Mouse (Mus musculus) cerebellum, postnatal 10 days (tissue): ENCODE results near the gene Prtn3.

Experiments
- DNase-seq, 2 experiments: peaks; one replicate each; pipeline ENCODE4 v3.0.0; 2021; ENCODE audit warnings: mixed read lengths in 2 of 2

The Prtn3 gene

DNA sequence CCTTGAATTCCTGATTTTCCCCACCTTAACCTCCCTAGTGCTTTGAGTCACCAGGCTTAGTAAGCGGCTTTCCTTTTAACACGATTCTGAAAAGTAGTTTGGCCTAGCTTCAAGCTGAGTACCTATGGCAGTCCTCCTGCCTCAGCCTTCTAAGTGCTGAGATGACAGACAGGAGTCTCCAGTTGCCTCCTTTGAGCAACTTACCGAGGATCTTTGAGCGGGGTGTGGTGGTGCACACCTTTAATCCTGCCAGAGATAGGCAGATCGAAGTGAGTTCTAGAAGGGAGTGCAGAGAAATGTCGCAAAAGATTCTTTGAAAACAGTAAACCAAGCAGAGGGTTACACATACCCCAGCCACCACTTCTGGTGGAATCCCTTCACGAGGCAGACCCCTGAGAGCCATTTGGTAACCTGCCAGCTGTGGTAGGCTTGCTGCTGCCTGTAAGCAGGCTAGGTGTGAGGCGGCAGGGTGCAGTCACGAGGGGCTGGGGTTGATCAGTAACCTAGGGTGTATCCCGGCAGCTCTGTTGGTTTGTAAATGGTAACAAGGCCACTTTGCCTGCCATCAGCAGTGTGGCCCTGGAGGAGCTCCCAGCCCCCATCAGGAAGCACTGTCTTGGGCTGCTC is 18.6 kb upstream of the Prtn3 start:
- peak; percentile 69 to 71 for DNase-seq

- DNase-seq, result peak; percentile 54
Measured at GRCm38 (mm10) chr10:79856280-79856679, 18.0 kb upstream of the Prtn3 start.

- DNase-seq, result no peak
Measured at GRCm38 (mm10) chr10:79856704-79857451, 17.4 kb upstream of the Prtn3 start.

DNA sequence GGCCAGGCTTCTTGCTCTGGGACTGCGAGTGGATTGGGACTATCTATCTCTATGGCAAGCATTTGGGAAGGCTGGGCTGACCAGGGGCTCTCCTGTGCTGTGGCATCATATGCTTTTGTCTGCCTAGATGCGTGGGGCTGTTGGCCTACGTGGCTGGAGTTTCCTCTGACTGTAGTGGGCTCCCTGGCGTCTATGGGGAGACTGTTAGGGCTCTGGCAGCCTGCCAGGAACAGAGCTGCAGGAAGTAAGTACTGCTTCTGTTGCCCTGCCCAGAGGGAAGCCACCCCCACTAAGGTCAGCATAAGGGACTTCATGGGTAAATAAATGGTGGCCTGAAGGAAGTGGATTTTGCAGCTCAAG is 16.8 kb upstream of the Prtn3 start:
- peak; percentile 67 to 71 for DNase-seq

DNA sequence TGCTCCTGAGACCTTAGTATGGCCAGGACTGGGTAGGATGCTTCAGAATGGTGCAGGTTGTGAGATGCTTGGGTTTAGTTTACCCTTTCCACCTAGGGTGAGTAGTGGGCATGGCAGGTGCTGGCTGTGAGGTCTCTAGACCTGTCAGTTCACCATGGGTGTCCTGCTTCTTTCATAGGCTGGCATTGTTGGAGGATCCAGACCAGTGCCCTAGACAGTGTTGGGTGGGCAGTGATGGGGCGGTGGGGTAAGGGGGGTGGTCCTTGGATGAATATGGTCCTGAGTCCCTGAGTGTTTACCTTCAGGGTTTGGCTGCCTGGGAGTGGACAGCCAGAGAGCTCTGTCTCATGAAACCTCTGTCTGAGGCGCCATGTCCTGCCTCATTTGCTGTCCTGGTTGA is 16.4 kb upstream of the Prtn3 start:
- DNase-seq, result peak in 1 of 2 experiments; percentile 28

- DNase-seq, result peak; percentile 86 to 94
Measured at GRCm38 (mm10) chr10:79858416-79859074, 15.7 kb upstream of the Prtn3 start.

GRCm38 (mm10) chr10:79859116-79859515 is 15.2 kb upstream of the Prtn3 start:
- DNase-seq, result peak; percentile 56 to 66

GRCm38 (mm10) chr10:79860079-79860911 is 14.0 kb upstream of the Prtn3 start:
- no peak for DNase-seq

- DNase-seq, result peak; percentile 74 to 75
Measured at GRCm38 (mm10) chr10:79861230-79862048, 12.8 kb upstream of the Prtn3 start.

DNA sequence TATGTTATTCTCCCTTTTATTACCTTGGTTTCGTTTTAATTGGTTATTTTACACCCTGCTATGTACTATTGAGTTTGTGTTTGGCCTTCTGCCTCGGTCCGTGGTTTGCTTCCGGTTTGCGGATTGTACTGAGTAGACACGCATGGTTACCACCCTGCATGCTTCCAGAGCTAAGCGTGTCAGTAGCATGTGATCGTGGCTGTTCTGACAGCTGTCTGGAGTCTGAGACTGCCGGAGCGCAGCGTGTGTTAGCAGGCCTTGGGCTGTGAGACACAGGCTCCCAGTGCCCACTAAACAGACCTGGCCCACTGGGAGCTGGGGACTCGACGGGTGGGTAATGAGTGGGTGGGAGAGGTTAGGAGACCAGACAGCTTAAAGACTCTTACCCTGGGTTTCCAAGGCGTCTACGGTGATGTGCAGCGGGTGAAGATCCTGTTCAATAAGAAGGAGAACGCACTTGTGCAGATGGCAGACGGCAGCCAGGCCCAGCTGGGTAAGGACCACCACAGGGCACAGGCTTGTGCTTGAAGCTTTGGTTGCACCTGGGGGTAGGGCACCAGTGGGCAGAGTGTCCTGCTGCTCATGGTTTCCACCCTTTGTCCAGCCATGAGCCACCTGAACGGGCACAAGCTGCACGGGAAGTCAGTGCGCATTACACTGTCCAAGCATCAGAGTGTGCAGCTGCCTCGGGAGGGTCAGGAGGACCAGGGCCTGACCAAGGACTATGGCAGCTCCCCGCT is 12.1 kb upstream of the Prtn3 start:
- DNase-seq, result peak; percentile 50 to 55

DNA sequence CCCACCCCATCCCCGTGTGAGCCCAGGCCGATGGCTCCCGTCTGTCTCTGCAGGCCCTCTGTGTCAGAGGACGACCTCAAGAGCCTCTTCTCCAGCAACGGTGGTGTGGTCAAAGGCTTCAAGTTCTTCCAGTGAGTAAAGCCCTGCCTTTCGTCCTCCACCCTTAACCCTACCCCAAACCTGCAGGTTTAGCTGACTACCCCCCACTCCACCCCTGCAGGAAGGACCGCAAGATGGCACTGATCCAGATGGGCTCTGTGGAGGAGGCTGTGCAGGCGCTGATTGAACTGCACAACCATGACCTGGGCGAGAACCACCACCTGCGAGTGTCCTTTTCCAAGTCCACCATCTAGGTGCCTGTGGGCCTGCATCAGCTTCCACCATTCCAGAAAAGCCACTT is 11.4 kb upstream of the Prtn3 start:
- peak; percentile 66 to 71 for DNase-seq

DNA sequence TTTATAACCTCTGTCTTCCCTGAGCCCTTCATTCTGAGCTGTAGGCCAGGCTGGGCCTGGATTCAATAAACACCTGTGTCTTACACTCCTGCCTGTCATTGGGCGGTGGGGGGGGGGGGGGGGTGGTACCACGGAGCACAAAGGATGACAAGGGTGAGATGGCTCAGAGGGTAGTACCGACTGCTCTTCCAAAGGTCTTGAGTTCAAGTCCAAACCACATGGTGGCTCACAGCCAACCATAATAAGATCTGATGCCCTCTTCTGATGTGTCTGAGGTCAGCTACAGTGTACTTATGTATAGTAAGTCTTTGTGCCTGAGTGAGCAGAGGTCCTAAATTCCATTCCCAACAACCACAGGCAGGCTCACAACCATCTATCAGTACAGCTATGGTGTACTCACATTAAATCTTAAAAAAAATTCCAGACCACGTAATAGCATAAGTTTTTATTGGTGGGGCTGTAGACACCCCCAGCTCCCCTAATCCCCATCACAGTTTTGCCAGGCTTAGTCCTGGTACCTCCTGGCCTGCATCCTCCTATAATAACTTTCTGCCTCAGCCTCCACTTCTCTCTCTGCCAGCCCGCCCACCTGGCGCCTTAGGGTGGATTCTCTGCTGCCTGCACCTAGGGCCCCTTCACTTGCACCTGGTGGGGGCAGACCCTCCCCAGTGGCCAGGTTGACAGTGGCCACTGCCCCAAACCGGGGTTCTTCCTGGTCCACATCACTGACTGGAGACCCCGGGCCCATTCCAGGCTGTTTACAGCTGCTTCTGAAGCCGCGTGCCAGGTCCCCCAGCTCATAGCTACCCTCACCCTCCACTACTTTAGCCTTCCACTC is 9.7 kb upstream of the Prtn3 start:
- DNase-seq, result peak; percentile 34 to 61

- peak in 1 of 2 experiments; percentile 56 for DNase-seq
Measured at GRCm38 (mm10) chr10:79865189-79865601, 9.1 kb upstream of the Prtn3 start.

- peak; percentile 44 to 47 for DNase-seq
Measured at GRCm38 (mm10) chr10:79865801-79866295, 8.4 kb upstream of the Prtn3 start.

GRCm38 (mm10) chr10:79866601-79867000 is 7.7 kb upstream of the Prtn3 start:
- peak; percentile 25 to 36 for DNase-seq

- DNase-seq, result no peak
Measured at GRCm38 (mm10) chr10:79871845-79872244, 2.4 kb upstream of the Prtn3 start.

GRCm38 (mm10) chr10:79872862-79873261 is 1.4 kb upstream of the Prtn3 start:
- DNase-seq, result peak; percentile 43 to 61

DNA sequence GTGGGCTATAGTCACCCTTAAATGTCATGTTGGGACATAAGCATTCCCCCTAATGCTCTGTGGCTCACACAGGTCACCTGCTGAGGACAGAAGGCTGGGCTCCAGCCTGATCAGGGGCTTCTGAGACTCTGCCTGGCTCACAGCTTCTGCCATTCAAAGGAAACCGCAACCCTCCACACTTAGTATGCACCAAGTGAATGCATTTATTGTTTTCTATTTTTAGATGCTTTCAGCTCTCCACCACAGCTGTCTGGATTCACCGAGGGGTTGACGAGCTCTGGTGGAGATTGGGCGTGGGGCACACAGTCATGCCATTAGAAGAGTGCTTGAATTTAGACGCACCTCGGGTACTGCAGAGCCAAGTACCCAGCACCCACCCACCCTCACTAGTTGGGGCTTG is 963 bp upstream of the Prtn3 start:
- DNase-seq, result peak in 1 of 2 experiments; percentile 36

- DNase-seq, result peak in 1 of 2 experiments; percentile 39
Measured at GRCm38 (mm10) chr10:79873715-79874289, 474 bp upstream of the Prtn3 start.

DNA sequence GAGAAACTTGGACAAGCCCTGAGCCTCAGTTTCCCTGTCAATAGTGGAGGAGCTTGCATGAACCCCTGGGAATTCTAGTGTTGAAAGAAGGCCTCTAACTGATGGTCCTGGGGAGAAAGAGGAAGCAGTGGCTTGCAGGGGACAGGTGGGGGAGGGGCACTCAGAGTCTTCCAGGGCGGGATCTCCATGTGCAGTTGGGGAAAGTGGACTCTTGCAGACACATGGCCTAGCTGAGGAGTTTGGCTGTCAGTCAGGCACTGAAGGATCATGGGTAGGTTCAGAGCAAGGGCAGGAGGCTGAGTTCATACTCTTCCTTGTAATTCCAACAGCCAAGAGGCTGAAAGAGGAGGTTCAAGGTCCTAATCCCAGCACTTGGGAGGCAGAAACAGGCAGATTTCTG is 2.9 kb downstream of the Prtn3 start:
- no peak for DNase-seq
